Mouse (Mus musculus) ES-E14 (cell line): ENCODE results near the gene Cpeb4.

ENCODE experiments used
- CHD2 ChIP-seq: IDR thresholded peaks from 2 replicates; pipeline ENCODE4 v1.6.1; 2014; ENCODE audit warnings: mild to moderate bottlenecking, low read depth, low read length, inconsistent platforms
- HCFC1 ChIP-seq: IDR thresholded peaks from 2 replicates; pipeline ENCODE4 v1.6.1; 2012; ENCODE audit warnings: low read length, inconsistent platforms, borderline replicate concordance; ENCODE audit not compliant: insufficient read depth
- MAFK ChIP-seq: IDR thresholded peaks from 2 replicates; pipeline ENCODE4 v1.6.1; 2014; ENCODE audit warnings: mild to moderate bottlenecking, low read depth, low read length, inconsistent platforms; ENCODE audit not compliant: insufficient read depth
- ZC3H11A ChIP-seq: IDR thresholded peaks from 2 replicates; pipeline ENCODE4 v1.6.1; 2012; ENCODE audit warnings: low read depth, mild to moderate bottlenecking, inconsistent platforms, low read length, borderline replicate concordance

DNA sequence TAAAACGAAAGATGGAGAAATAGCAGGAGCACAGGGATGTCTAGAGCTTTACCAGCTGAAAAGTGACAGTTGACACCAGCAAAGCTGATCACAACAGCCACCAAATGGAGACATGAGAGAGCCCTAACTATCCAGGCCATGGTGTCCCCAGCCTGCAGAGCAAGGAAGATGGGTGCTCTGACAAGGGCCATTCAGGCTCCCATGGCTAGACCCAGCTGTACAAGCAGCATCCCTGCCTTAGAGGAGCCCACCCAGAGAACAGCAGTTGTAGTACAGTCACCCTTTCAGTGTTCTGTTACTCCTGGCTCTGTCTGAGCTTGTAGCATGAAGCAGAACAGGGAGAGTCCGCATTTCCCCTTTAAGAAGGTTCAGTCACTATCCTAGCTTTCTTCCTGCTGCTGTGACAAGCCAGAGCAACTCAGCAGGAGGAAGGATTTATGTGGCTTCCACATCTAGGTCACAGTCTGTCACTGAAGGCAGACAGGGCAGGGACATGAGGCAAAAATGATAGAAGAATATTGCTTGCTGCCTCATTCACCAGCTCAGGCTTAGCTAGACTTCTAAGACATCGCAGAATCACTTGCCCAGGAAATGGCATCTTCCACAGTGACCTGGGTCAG lies 21.7 kb upstream of the Cpeb4 start:
- TF ChIP-seq CHD2, result no peak
- TF ChIP-seq MAFK, result no peak
- no peak for TF ChIP-seq ZC3H11A
- no peak for TF ChIP-seq HCFC1
